In genomic region chr3:37648244-37648643, GRCm38 (mm10) we compare ENCODE assay signal across 23 mouse cellular contexts. TPM values are rescaled to one million over a fixed set of nuclear protein-coding genes. Genes with fewer than 3 reads are reported as not detected.
A peak's percentile ranks its signal among the peaks of the same experiment; 100 is the strongest.
DNase-seq lines count a peak whose midpoint lies in the region; ATAC-seq and TF ChIP-seq lines count a peak whose summit lies in the region.
"Had no signal": no experiment of that assay in that cellular context is flagged by ENCODE, and none has a peak within 500 bp of the region (broad histone marks: within the 10 kb centered on the region; RNA-seq: fewer than 3 reads in every experiment).

No protein-coding gene starts in this region.

- DNase-seq in gastrocnemius, adult 2 months = no peak
- DNase-seq in gastrocnemius, postnatal 14 days = no peak
- no peak for DNase-seq in kidney, postnatal 0 days (ENCODE audit: low spot score)
- DNase-seq in kidney, adult 18-20 months = no peak
- peak; percentile 13 for DNase-seq in lung, postnatal 0 days (ENCODE audit: low spot score)
- no peak for DNase-seq in lung, adult 2 months
- no peak for DNase-seq in frontal cortex, postnatal 25 days (ENCODE audit: low spot score in 2 of 2)
- DNase-seq: adrenal gland, postnatal 14 days; B cell, adult 2 months; cerebellum, adult 11-12 months; cerebellum, adult 9-10 months; cerebellum, postnatal 25 days; gastrocnemius, postnatal 25 days; heart, postnatal 14 days had no signal

- H3K27me3 ChIP-seq in kidney, postnatal 0 days (ENCODE audit: insufficient read depth, low read length) = no peaks in the 10 kb centered on the region
- no peaks in the 10 kb centered on the region for H3K27me3 ChIP-seq in lung, postnatal 0 days (replicated peaks; ENCODE audit: insufficient read depth, low read length)
- H3K27me3 ChIP-seq: forebrain, embryonic 15.5 days; heart, embryonic 15.5 days; Patski had no signal

- intact Hi-C loops in gastrocnemius, adult 2 months (cut with DNase I) = no loop called here
- intact Hi-C loops in gastrocnemius, postnatal 14 days (cut with DNase I; ENCODE audit: low total_unique reads) = loop anchor here (10.0 kb wide), 1 partner anchor 307 kb away; no protein-coding TSS in a partner anchor

- H3K27ac ChIP-seq in gastrocnemius, adult 2 months = peak overlapping the region; percentile 62; the same call in 1 of the 2 replicates
- no peak overlapping the region for H3K27ac ChIP-seq in kidney, postnatal 0 days
- no peak overlapping the region for H3K27ac ChIP-seq in lung, postnatal 0 days (ENCODE audit: low read length)
- H3K27ac ChIP-seq: embryonic facial prominence, embryonic 12.5 days; forebrain, embryonic 15.5 days; heart, embryonic 10.5 days; heart, embryonic 15.5 days; hindbrain, embryonic 13.5 days; hindbrain, postnatal 0 days had no signal

- H3K4me2 ChIP-seq in kidney, postnatal 0 days (ENCODE audit: low read length) = 0 out of 2 replicates have a peak overlapping the region, but pooled peaks have one; percentile 1
- no peak overlapping the region for H3K4me2 ChIP-seq in lung, postnatal 0 days (replicated peaks; ENCODE audit: low read depth, low read length)
- H3K4me2 ChIP-seq: embryonic facial prominence, embryonic 12.5 days; forebrain, embryonic 15.5 days; heart, embryonic 15.5 days; hindbrain, embryonic 13.5 days had no signal

- TF ChIP-seq EP300 in lung, postnatal 0 days (IDR thresholded peaks at IDR 0.05) = no peak

- no peak for ATAC-seq in kidney, postnatal 0 days (replicated peaks; ENCODE audit: low FRiP score, low read depth)
- no peak for ATAC-seq in lung, postnatal 0 days
- ATAC-seq: activated CD4-positive, CD25-positive, alpha-beta regulatory T cell, adult 4 months; CD4-positive, CD25-positive, alpha-beta regulatory T cell, adult 4 months; forebrain, embryonic 15.5 days; hindbrain, postnatal 0 days; Patski had no signal

- peak overlapping the region; percentile 19 for H3K4me3 ChIP-seq in gastrocnemius, adult 2 months
- H3K4me3 ChIP-seq in kidney, postnatal 0 days (replicated peaks; ENCODE audit: low read depth, low read length) = no peak overlapping the region
- H3K4me3 ChIP-seq in lung, postnatal 0 days (ENCODE audit: low read depth, low read length) = no peak overlapping the region
- H3K4me3 ChIP-seq in lung, adult 2 months (replicated peaks; ENCODE audit: extremely low read depth, low read depth, low read length) = no peak overlapping the region
- H3K4me3 ChIP-seq: embryonic facial prominence, embryonic 12.5 days; forebrain, embryonic 15.5 days; heart, embryonic 10.5 days; heart, embryonic 15.5 days; hindbrain, embryonic 13.5 days had no signal

- no peak overlapping the region for H3K9ac ChIP-seq in kidney, postnatal 0 days (ENCODE audit: low read depth, low read length)
- H3K9ac ChIP-seq in lung, postnatal 0 days (replicated peaks; ENCODE audit: low read depth) = no peak overlapping the region
- H3K9ac ChIP-seq: embryonic facial prominence, embryonic 12.5 days; forebrain, embryonic 15.5 days; heart, embryonic 15.5 days; hindbrain, embryonic 13.5 days had no signal

- TF ChIP-seq POLR2A in lung, adult 2 months (IDR thresholded peaks at IDR 0.05; ENCODE audit: borderline replicate concordance, extremely low read depth, low read depth, low read length) = no peak

- peaks cover 22% of the 10 kb centered on the region for H3K4me1 ChIP-seq in kidney, postnatal 0 days (replicated peaks; ENCODE audit: insufficient read depth, low read length)
- peaks cover 11% of the 10 kb centered on the region; the same call in 1 of the 2 replicates for H3K4me1 ChIP-seq in lung, postnatal 0 days (ENCODE audit: insufficient read depth, low read depth, low read length)
- peaks cover 7% of the 10 kb centered on the region; the same call in 1 of the 2 replicates for H3K4me1 ChIP-seq in lung, adult 2 months (ENCODE audit: control insufficient read depth, insufficient read depth, low read length)

- H3K36me3 ChIP-seq in kidney, postnatal 0 days (ENCODE audit: insufficient read depth, low read length) = peaks cover 17% of the 10 kb centered on the region
- H3K36me3 ChIP-seq in lung, postnatal 0 days (ENCODE audit: insufficient read depth, low read length) = peaks cover 11% of the 10 kb centered on the region

- 64% methylated on average over 13 of the region's 13 CpGs for WGBS in kidney, postnatal 0 days
- WGBS in lung, postnatal 0 days = 61% methylated on average over 13 of the region's 13 CpGs
- 52% methylated on average over 13 of the region's 13 CpGs for WGBS in lung, adult 2 months

- H3K9me3 ChIP-seq in kidney, postnatal 0 days (replicated peaks; ENCODE audit: low read length) = no peaks in the 10 kb centered on the region
- no peaks in the 10 kb centered on the region for H3K9me3 ChIP-seq in lung, postnatal 0 days (ENCODE audit: low read length)
- H3K9me3 ChIP-seq: embryonic facial prominence, embryonic 12.5 days; forebrain, embryonic 15.5 days; heart, embryonic 10.5 days; heart, embryonic 15.5 days; hindbrain, embryonic 13.5 days had no signal

- no peak for TF ChIP-seq CTCF in gastrocnemius, adult 2 months (IDR thresholded peaks at IDR 0.05)
- TF ChIP-seq CTCF in kidney, postnatal 0 days (IDR thresholded peaks at IDR 0.05; ENCODE audit: low read depth) = no peak
- no peak for TF ChIP-seq CTCF in lung, postnatal 0 days (IDR thresholded peaks at IDR 0.05)
- TF ChIP-seq CTCF in lung, adult 2 months (IDR thresholded peaks at IDR 0.05; ENCODE audit: insufficient read depth, low read length) = no peak

RNA-seq across cellular contexts. Expression of gene Spry1, which starts 8.5 kb away (rescaled TPM):
- total RNA-seq in gastrocnemius, adult 2 months (2021) = 10 to 100 TPM; 12.3 to 21.8 TPM
- 10 to 100 TPM; 33.1 to 39.9 TPM for total RNA-seq in gastrocnemius, postnatal 14 days (2021)
- polyA plus RNA-seq in kidney, postnatal 0 days (2015; fragmentation: Nextera tagmentation; extraction: Ambion mirVana) = 31.8 and 39.6 TPM in 2 replicates
- 23.3 and 24.7 TPM in 2 replicates for polyA plus RNA-seq in lung, postnatal 0 days (2015; fragmentation: Nextera tagmentation; extraction: Ambion mirVana)
- polyA plus RNA-seq in lung, adult 2 months (2012; rRNA removed) = 105 and 124 TPM in 2 replicates
